Mouse (Mus musculus): ENCODE results near the gene Olfr323. TPM values are rescaled to one million over a fixed set of nuclear protein-coding genes. Genes with fewer than 3 reads are reported as not detected.

Gene Olfr323
- not detected in 2 replicates for polyA plus RNA-seq (2012; rRNA removed)

GRCm38 (mm10) chr11:58630401-58630800 lies at the start of gene Olfr323:
Gene Olfr323 (minus strand): TSS chr11:58630501.

DNA sequence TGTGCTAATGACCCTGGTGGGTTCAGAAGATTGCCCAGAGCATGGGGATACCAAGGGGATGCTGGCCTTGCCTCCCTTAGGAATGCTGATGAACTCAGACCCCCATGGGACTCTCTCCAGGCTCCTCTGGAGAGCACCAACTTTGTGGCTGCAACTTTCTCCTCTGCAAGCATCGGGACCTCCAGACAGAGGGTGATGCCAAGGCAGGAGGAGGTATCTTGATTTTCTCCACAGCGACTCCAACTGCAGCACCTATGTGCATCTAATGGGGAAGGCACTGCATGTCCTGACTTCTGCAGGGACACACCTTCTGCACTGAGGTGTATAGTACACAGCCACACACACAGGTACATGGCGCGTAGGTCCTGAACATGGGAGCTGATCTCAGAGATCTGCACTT lies 28.3 kb upstream of the Olfr323 start, which contains the start of gene Olfr322:
Olfr322 (plus strand) TSS at position 187 of the 400 bp plus-strand sequence.

DNA sequence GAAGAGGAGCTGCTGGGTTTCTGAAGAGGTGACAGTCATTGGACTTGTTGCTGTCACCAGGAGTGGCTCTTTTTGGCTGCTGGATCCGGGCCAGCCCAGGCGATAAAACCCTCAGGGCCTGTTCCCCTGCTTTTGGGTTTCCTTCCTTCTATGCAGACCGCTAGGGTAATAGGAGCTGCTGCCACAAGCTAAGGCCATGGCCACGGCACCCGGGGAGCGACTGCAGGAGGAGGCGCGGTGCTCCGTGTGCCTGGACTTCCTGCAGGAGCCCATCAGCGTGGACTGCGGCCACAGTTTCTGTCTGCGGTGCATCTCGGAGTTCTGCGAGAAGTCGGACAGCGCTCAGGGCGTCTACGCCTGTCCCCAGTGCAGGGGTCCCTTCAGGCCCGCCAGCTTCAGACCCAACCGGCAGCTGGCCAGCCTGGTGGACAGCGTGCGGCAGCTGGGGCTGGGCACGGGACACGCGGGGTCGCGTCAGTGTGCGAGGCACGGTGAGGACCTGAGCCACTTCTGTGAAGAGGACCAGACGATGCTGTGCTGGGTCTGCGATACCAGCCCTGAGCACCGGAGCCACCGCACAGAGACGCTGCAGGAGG lies 10.1 kb upstream of the Olfr323 start, which contains the start of gene Trim58:
Trim58 (plus strand) TSS at position 194 of the 596 bp plus-strand sequence.

GRCm38 (mm10) chr11:58615975-58616374 lies 14.3 kb downstream of the Olfr323 start, which contains the start of gene 2210407C18Rik:
Gene 2210407C18Rik (minus strand): TSS chr11:58616075.

DNA sequence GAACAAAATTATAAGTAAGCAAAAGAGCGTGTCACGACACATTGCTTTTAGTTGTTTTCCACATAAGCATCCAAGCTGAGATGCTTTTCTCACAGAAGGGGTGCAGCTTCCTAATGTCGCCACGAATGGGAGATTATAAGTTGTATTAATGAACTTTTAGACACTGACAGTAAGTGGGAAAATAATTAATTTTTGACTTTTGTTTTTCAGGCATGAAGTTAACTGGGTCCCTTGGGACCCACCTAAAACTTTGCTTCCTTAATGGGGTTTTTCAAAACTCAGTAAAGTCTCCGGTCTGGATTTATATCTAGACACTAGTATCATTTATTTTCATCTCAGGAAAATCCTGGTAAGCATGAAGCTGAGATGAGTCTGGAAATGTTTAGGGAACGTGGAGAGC lies 35.5 kb downstream of the Olfr323 start, which contains the start of gene Olfr324:
Olfr324 (plus strand) TSS at position 301 of the 400 bp plus-strand sequence.

GRCm38 (mm10) chr11:58577430-58577829 lies 52.9 kb downstream of the Olfr323 start, which contains the start of gene Olfr325:
Gene Olfr325 (plus strand): TSS chr11:58577730.

Other genes with a start within 250 kb of the Olfr323 start
- gene 1810065E05Rik, start 209.4 kb downstream of the Olfr323 start, polyA plus RNA-seq (2012; rRNA removed), result 0.42 and 1.6 TPM in 2 replicates
- gene Gm12253, start 197.9 kb downstream of the Olfr323 start, polyA plus RNA-seq (2012; rRNA removed), result not detected in 2 replicates
- gene Lypd9, start 177.6 kb downstream of the Olfr323 start, polyA plus RNA-seq (2012; rRNA removed), result not detected in 2 replicates
- gene Olfr30, start 168.2 kb downstream of the Olfr323 start, polyA plus RNA-seq (2012; rRNA removed), result not detected in 2 replicates
- not detected in 2 replicates for gene Olfr332, start 137.9 kb downstream of the Olfr323 start, polyA plus RNA-seq (2012; rRNA removed)
- 0.20 TPM in 1 of 2 replicates, not detected in the other for gene Olfr331, start 127.9 kb downstream of the Olfr323 start, polyA plus RNA-seq (2012; rRNA removed)
- 4.6 and 8.1 TPM in 2 replicates for gene Olfr330, start 95.7 kb downstream of the Olfr323 start, polyA plus RNA-seq (2012; rRNA removed)
- 2.4 and 4.6 TPM in 2 replicates for gene Olfr329-ps, start 84.1 kb downstream of the Olfr323 start, polyA plus RNA-seq (2012; rRNA removed)
- gene Olfr328, start 74.9 kb downstream of the Olfr323 start, polyA plus RNA-seq (2012; rRNA removed), result 0.24 and 0.40 TPM in 2 replicates
- 0.50 TPM in 1 of 2 replicates, not detected in the other for gene Olfr224, start 59.9 kb downstream of the Olfr323 start, polyA plus RNA-seq (2012; rRNA removed)
- not detected in 2 replicates for gene Olfr325, start 52.8 kb downstream of the Olfr323 start, polyA plus RNA-seq (2012; rRNA removed)
- gene Olfr324, start 35.4 kb downstream of the Olfr323 start, polyA plus RNA-seq (2012; rRNA removed), result not detected in 2 replicates
- gene 2210407C18Rik, start 14.4 kb downstream of the Olfr323 start, polyA plus RNA-seq (2012; rRNA removed), result 0.28 TPM in 1 of 2 replicates, not detected in the other
- 0.06 TPM in 1 of 2 replicates, not detected in the other for gene Trim58, start 10.0 kb upstream of the Olfr323 start, polyA plus RNA-seq (2012; rRNA removed)
- gene Olfr322, start 28.3 kb upstream of the Olfr323 start, polyA plus RNA-seq (2012; rRNA removed), result not detected in 2 replicates
- gene Olfr320, start 50.6 kb upstream of the Olfr323 start, polyA plus RNA-seq (2012; rRNA removed), result not detected in 2 replicates
- not detected in 2 replicates for gene Olfr319, start 68.7 kb upstream of the Olfr323 start, polyA plus RNA-seq (2012; rRNA removed)
- gene Olfr318, start 93.5 kb upstream of the Olfr323 start, polyA plus RNA-seq (2012; rRNA removed), result not detected in 2 replicates
- gene Olfr317, start 108.7 kb upstream of the Olfr323 start, polyA plus RNA-seq (2012; rRNA removed), result not detected in 2 replicates
- gene Olfr316, start 122.2 kb upstream of the Olfr323 start, polyA plus RNA-seq (2012; rRNA removed), result 0.09 and 0.32 TPM in 2 replicates
- gene Olfr315, start 142.7 kb upstream of the Olfr323 start, polyA plus RNA-seq (2012; rRNA removed), result 0.18 and 0.20 TPM in 2 replicates
- gene Olfr314, start 152.5 kb upstream of the Olfr323 start, polyA plus RNA-seq (2012; rRNA removed), result not detected in 2 replicates
- 11.9 and 17.3 TPM in 2 replicates for gene Fam183b, start 171.5 kb upstream of the Olfr323 start, polyA plus RNA-seq (2012; rRNA removed)
- not detected in 2 replicates for gene Olfr313, start 184.5 kb upstream of the Olfr323 start, polyA plus RNA-seq (2012; rRNA removed)
- not detected in 2 replicates for gene Olfr312, start 198.7 kb upstream of the Olfr323 start, polyA plus RNA-seq (2012; rRNA removed)
- gene Olfr311, start 208.8 kb upstream of the Olfr323 start, polyA plus RNA-seq (2012; rRNA removed), result not detected in 2 replicates
- gene Gm12258, start 216.7 kb upstream of the Olfr323 start, polyA plus RNA-seq (2012; rRNA removed), result 2.0 and 2.7 TPM in 2 replicates
- gene 2810021J22Rik, start 236.7 kb upstream of the Olfr323 start, polyA plus RNA-seq (2012; rRNA removed), result 4.1 and 4.3 TPM in 2 replicates

Measured in ovary, adult 2 months (tissue).